Mouse (Mus musculus) limb, embryonic 13.5 days (tissue): ENCODE data around the gene Pcbp3. TPM values are rescaled to one million over a fixed set of nuclear protein-coding genes. Genes with fewer than 3 reads are reported as not detected.

Experiments used
- ATAC-seq: fragments of 200-750 bp; cut with Nextera tagmentation; 2 replicates; pipeline ENCODE4 v1.8.0; 2017; ENCODE audit warnings: low read depth, moderate number of reproducible peaks, moderate TSS enrichment; ENCODE audit not compliant: low FRiP score
- H3K27ac ChIP-seq: fragments of 300-500 bp; sonication (generic); 2 replicates; pipeline ENCODE4 v1.5.1; 2015; ENCODE audit warnings: inconsistent platforms, mild to moderate bottlenecking, moderate library complexity
- H3K27me3 ChIP-seq: fragments of 300-500 bp; sonication (generic); 2 replicates; pipeline ENCODE4 v1.6.1; 2015; ENCODE audit warnings: mild to moderate bottlenecking, inconsistent platforms
- H3K36me3 ChIP-seq: fragments of 300-500 bp; sonication (generic); 2 replicates; pipeline ENCODE4 v1.6.1; 2015; ENCODE audit warnings: inconsistent platforms, mild to moderate bottlenecking, moderate library complexity
- H3K4me1 ChIP-seq: fragments of 300-500 bp; sonication (generic); 2 replicates; pipeline ENCODE4 v1.6.1; 2015; ENCODE audit warnings: inconsistent platforms
- H3K4me2 ChIP-seq: fragments of 300-500 bp; sonication (generic); replicated peaks from 2 replicates; pipeline ENCODE4 v1.6.1; 2015; ENCODE audit warnings: inconsistent platforms, mild to moderate bottlenecking, moderate library complexity
- H3K4me3 ChIP-seq: fragments of 300-500 bp; sonication (generic); 2 replicates; pipeline ENCODE4 v1.5.1; 2015; ENCODE audit warnings: moderate library complexity, mild to moderate bottlenecking, inconsistent platforms
- H3K9ac ChIP-seq: fragments of 300-500 bp; sonication (generic); 2 replicates; pipeline ENCODE4 v1.6.1; 2015; ENCODE audit warnings: mild to moderate bottlenecking, inconsistent platforms
- H3K9me3 ChIP-seq: fragments of 300-500 bp; sonication (generic); 2 replicates; pipeline ENCODE4 v1.6.1; 2016; ENCODE audit warnings: inconsistent platforms
- WGBS: fragments of 180-500 bp; shearing (Covaris S2); methylation state at CpG from one replicate; pipeline ENCODE4 v1.1.7; 2015; 5-methylcytosine and 5-hydroxymethylcytosine counted together
- polyA plus RNA-seq: library from polyadenylated mRNA; unstranded; fragments of >200 nt; fragmentation: Nextera tagmentation; extraction: Ambion mirVana; gene quantifications from 2 replicates; pipeline ENCODE4 v1.2.1, GENCODE M21; 2015

The Pcbp3 gene
- polyA plus RNA-seq, 1 experiment from 2014 or later: 31.2 TPM

DNA sequence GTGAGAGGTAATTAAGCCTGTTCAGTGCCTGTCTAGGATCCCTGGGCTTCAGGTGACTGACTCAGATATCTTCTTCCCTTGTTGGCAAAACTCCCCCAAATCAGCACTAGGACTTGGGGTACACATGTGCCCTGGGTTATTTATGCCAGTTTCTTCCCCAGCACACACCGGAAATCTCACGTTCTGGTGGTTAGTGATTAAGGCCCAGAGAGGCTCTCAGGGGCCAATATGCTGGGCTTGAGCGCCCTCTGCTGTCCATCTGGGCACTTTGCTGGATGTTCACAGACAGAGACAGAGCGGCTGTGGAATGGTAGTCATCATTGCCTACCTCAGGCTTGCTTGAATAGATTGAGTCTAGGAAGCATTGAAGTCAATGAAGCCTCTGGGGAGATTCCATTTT, 226.7 kb downstream of the Pcbp3 start:
- Histone ChIP-seq H3K36me3 (no peaks in the 10 kb centered on the region), H3K9ac (0 out of 2 replicates have a peak overlapping the region, but pooled peaks have one; percentile 8), H3K27ac (peak overlapping the region; percentile 44; the same call in 1 of the 2 replicates), H3K27me3 (no peaks in the 10 kb centered on the region), H3K4me2 (no peak overlapping the region), H3K9me3 (no peaks in the 10 kb centered on the region), H3K4me3 (no peak overlapping the region), H3K4me1 (peaks cover 50% of the 10 kb centered on the region)
- ATAC-seq: no peak
- 4% methylated on average over 4 of the region's 4 CpGs for WGBS

DNA sequence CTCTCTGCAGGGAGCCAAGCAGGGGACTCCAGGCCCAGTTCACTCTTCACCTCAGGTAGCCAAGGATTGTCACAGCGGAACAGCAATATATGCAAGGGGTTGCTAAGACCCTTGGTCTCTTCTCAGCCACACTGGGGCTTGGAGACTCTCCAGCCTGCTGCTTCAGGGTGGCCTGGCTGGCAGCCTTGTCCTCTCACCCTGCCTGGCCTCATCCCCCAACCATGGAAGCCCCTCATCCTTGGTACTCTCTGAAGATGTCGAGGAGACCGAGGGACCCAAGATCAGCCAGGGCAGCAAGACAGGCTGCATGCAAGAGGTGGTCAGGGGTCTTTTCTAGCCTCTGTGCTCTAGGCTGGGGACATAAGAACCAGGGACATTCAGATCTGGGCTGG, 228.0 kb downstream of the Pcbp3 start:
- H3K9me3 ChIP-seq: no peaks in the 10 kb centered on the region
- WGBS: 35% methylated on average over 3 of the region's 3 CpGs
- peaks cover 57% of the 10 kb centered on the region for H3K4me1 ChIP-seq
- H3K9ac ChIP-seq: peak overlapping the region; percentile 59
- ATAC-seq: no peak
- peak overlapping the region; percentile 61 for H3K4me2 ChIP-seq
- H3K27ac ChIP-seq: peak overlapping the region; percentile 95
- peak overlapping the region; percentile 23 for H3K4me3 ChIP-seq
- no peaks in the 10 kb centered on the region for H3K27me3 ChIP-seq
- no peaks in the 10 kb centered on the region for H3K36me3 ChIP-seq

DNA sequence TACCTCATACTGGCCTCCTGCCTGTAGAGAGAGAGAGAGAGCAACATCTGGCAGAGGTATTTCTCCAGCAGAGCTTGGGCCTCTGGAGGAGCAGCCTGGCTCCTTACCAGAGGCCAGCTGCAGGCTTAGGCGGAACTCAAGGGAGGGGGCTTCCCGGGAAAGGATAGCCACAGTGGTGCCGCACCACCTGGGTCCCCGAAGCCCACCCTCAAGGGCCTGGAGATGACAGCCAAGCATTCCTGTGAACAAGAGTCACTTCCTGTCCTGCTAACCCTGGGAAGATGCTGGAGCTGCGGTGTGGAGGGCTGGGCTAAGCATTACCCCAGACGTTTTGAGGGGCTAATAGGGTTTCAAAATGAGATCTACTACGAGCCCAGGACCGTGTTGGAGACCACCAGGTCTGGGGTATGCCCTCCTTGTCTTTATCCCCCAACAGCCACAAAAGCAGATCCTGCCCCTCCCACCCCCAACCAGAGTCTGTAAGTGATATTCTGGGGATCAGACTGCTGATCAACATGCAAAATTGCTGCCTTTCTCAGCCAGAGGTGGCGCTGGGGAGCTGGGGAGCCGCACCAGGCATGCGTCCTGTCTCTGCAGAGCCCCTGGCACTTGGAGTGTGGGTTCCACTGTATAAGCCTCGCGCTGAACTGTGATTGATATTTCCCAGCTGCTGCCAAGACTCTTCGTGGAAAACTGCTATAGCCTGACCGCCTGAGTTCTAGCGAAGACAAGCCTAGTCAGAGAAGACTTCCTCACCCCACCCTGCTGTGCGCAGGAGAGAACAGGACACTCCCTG, 228.6 kb downstream of the Pcbp3 start:
- H3K27me3 ChIP-seq: no peaks in the 10 kb centered on the region
- H3K4me3 ChIP-seq: peak overlapping the region; percentile 23
- H3K27ac ChIP-seq: peak overlapping the region; percentile 95
- peaks cover 63% of the 10 kb centered on the region for H3K4me1 ChIP-seq
- WGBS: 2% methylated on average over 17 of the region's 17 CpGs
- H3K36me3 ChIP-seq: no peaks in the 10 kb centered on the region
- ATAC-seq: peak; percentile 89
- H3K9ac ChIP-seq: peak overlapping the region; percentile 59
- no peaks in the 10 kb centered on the region for H3K9me3 ChIP-seq
- H3K4me2 ChIP-seq: peak overlapping the region; percentile 61

DNA sequence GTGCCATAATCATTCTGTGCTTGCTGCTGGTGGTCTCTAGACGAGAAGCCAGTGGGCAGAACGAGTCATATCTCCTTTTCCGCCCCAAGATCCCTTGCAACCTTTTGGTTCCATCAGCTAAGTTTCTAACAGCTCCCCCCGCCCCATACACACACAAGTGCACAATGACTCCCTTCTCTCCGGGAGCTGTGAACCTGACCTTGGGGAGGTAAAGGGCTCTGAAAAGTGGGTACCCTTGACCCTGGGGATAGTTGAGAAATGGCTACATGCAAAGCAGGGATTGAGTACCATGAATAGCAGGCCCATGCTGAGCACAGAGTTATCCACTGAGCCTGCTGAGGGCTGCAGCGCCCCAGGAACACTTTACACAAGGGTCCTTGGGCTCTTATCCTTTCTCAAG, 229.3 kb downstream of the Pcbp3 start:
- Histone ChIP-seq H3K9ac (peak overlapping the region; percentile 36; the same call in 1 of the 2 replicates), H3K27ac (peak overlapping the region; percentile 95), H3K4me3 (no peak overlapping the region), H3K9me3 (no peaks in the 10 kb centered on the region), H3K36me3 (no peaks in the 10 kb centered on the region), H3K27me3 (no peaks in the 10 kb centered on the region), H3K4me1 (peaks cover 65% of the 10 kb centered on the region), H3K4me2 (peak overlapping the region; percentile 61)
- ATAC-seq: no peak
- 47% methylated on average over 6 of the region's 6 CpGs for WGBS

GRCm38 (mm10) chr10:76731621-76732239, 230.0 kb downstream of the Pcbp3 start:
- 58% methylated on average over 20 of the region's 20 CpGs for WGBS
- ATAC-seq: no peak
- no peaks in the 10 kb centered on the region for H3K27me3 ChIP-seq
- H3K27ac ChIP-seq: peak overlapping the region; percentile 95
- H3K4me1 ChIP-seq: peaks cover 68% of the 10 kb centered on the region
- H3K9me3 ChIP-seq: no peaks in the 10 kb centered on the region
- H3K4me2 ChIP-seq: 0 out of 2 replicates have a peak overlapping the region, but pooled peaks have one; percentile 61
- H3K4me3 ChIP-seq: no peak overlapping the region
- 0 out of 2 replicates have a peak overlapping the region, but pooled peaks have one; percentile 36 for H3K9ac ChIP-seq
- H3K36me3 ChIP-seq: no peaks in the 10 kb centered on the region

- Histone ChIP-seq H3K27me3 (no peaks in the 10 kb centered on the region), H3K36me3 (no peaks in the 10 kb centered on the region), H3K4me2 (no peak overlapping the region), H3K9me3 (no peaks in the 10 kb centered on the region), H3K27ac (peak overlapping the region; percentile 67), H3K4me1 (peaks cover 84% of the 10 kb centered on the region), H3K9ac (0 out of 2 replicates have a peak overlapping the region, but pooled peaks have one; percentile 35), H3K4me3 (no peak overlapping the region)
- 70% methylated on average over 19 of the region's 19 CpGs for WGBS
- ATAC-seq: no peak
These were observed 231.8 kb downstream of the Pcbp3 start for GRCm38 (mm10) chr10:76729631-76730620.

DNA sequence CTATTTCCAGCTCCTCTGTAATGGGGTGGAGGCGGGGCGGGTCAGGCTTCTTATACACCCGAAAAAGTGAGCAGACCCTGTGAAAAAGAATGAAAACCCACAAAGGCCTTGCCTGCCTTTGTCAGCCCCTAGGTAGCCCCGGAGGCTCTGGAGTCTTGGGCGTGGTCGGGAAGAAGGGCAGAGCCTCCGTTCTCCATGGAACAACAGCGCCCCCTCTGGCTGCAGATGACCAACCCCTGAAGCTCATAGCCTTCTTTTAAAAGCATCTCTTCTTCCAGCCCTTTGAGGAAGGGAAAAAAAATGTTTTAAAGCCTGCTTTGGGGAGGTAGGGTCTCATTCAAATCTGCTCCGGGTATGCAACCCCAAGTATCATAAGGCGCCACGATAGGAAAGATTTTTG, 233.3 kb downstream of the Pcbp3 start:
- Histone ChIP-seq H3K27me3 (no peaks in the 10 kb centered on the region), H3K36me3 (peaks cover 1% of the 10 kb centered on the region), H3K27ac (no peak overlapping the region), H3K4me3 (no peak overlapping the region), H3K9me3 (no peaks in the 10 kb centered on the region), H3K4me2 (peak overlapping the region; percentile 28; the same call in 1 of the 2 replicates), H3K4me1 (peaks cover 81% of the 10 kb centered on the region), H3K9ac (no peak overlapping the region)
- ATAC-seq: no peak
- WGBS: 16% methylated on average over 11 of the region's 11 CpGs

DNA sequence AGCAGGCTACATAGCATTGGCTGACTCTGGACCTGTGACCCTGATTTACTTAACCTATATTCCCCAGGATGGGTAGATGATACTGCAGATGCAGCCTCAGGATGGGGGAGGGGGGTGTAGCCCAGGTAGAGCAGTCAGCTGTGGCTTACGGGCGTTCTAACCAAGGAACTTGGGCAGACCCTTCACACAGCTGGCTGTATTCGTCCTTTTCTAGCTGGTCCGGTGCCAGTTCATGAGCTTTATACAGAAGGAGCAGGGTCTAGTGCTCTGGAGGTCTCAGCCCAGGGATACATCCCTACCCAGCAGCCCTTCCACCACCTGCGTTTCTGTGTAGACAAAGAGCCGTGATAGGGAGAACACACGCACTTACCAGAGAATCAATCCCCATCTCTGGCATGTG, 234.4 kb downstream of the Pcbp3 start:
- Histone ChIP-seq H3K4me1 (peaks cover 70% of the 10 kb centered on the region), H3K9me3 (no peaks in the 10 kb centered on the region), H3K4me2 (no peak overlapping the region), H3K27me3 (no peaks in the 10 kb centered on the region), H3K36me3 (peaks cover 12% of the 10 kb centered on the region), H3K9ac (no peak overlapping the region), H3K4me3 (no peak overlapping the region), H3K27ac (no peak overlapping the region)
- 93% methylated on average over 7 of the region's 7 CpGs for WGBS
- ATAC-seq: no peak

GRCm38 (mm10) chr10:76726866-76727265, 234.8 kb downstream of the Pcbp3 start:
- H3K4me1 ChIP-seq: peaks cover 66% of the 10 kb centered on the region
- no peak overlapping the region for H3K9ac ChIP-seq
- H3K4me2 ChIP-seq: no peak overlapping the region
- H3K4me3 ChIP-seq: no peak overlapping the region
- peaks cover 16% of the 10 kb centered on the region for H3K36me3 ChIP-seq
- peak overlapping the region; percentile 82; the same call in 1 of the 2 replicates for H3K27ac ChIP-seq
- ATAC-seq: no peak
- 90% methylated on average over 4 of the region's 4 CpGs for WGBS
- H3K27me3 ChIP-seq: no peaks in the 10 kb centered on the region
- H3K9me3 ChIP-seq: no peaks in the 10 kb centered on the region

DNA sequence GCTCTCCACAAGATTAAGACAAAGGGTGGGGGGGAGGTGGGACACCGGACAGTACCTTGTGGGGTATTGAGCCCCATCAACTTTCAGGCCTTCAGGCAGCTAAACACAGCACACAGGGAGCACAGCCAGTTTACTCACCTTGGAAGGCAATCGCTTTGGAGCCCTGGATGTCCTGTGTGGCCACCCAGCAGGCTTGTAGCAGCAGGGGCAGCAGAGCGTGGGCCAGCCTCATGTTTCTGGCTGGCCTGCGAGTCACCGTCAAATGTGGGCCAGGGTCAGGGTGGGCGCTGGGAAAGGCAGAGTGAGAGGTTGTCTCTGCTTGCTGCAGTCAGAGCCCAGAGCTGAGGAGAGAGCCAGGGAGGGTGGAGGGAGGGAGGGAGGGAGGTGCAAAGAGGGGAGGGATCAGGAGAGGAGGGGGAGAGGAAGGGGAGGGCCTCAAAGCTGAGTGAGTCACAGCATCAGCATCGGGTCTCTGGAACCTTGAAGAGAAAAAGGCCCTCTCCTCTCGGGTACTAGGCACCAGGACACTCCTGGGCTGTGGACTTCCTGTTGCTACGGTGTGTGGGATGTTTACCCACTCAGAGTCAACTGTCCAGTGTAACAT, 235.9 kb downstream of the Pcbp3 start, which contains the start of gene Col6a1:
Gene Col6a1, minus strand, starts transcription at position 487 of the 604 bp plus-strand sequence.
- peak within 1 kb of the TSS; percentile 73 for H3K9ac ChIP-seq
- peaks cover 55% of the 10 kb centered on the region for H3K4me1 ChIP-seq
- no peaks in the 10 kb centered on the region for H3K27me3 ChIP-seq
- no peaks in the 10 kb centered on the region for H3K9me3 ChIP-seq
- peak; percentile 62 for ATAC-seq
- peak within 1 kb of the TSS; percentile 49 for H3K4me3 ChIP-seq
- WGBS: 19% methylated on average over 9 of the region's 9 CpGs
- H3K4me2 ChIP-seq: peak within 1 kb of the TSS; percentile 74
- H3K36me3 ChIP-seq: peaks cover 27% of the 10 kb centered on the region
- H3K27ac ChIP-seq: peak within 1 kb of the TSS; percentile 82

GRCm38 (mm10) chr10:76725097-76725496, 236.6 kb downstream of the Pcbp3 start:
- Histone ChIP-seq H3K4me1 (peaks cover 48% of the 10 kb centered on the region), H3K4me3 (peak overlapping the region; percentile 49), H3K27ac (peak overlapping the region; percentile 82), H3K27me3 (no peaks in the 10 kb centered on the region), H3K36me3 (peaks cover 34% of the 10 kb centered on the region), H3K4me2 (peak overlapping the region; percentile 74), H3K9ac (peak overlapping the region; percentile 73), H3K9me3 (no peaks in the 10 kb centered on the region)
- WGBS: 89% methylated on average over 2 of the region's 2 CpGs
- no peak for ATAC-seq
